Mouse (Mus musculus): ENCODE results near the gene Gm29106. TPM values are rescaled to one million over a fixed set of nuclear protein-coding genes. Genes with fewer than 3 reads are reported as not detected.
"Not testable (repeated sequence)": the region's sequence is repeated elsewhere in the genome, so short reads cannot be mapped to it uniquely, and the experiment has no call there.

Gm29106 gene
- not detected for total RNA-seq (2021)
- long read RNA-seq, experiment 1: 0 reads
- long read RNA-seq, experiment 2: 0 reads

- not testable (repeated sequence) for DNase-seq (ENCODE audit: low spot score in 2 of 2)
Measured at GRCm38 (mm10) chr1:118176242-118176641, at the start of gene Gm29106. Gm29106 (plus strand) TSS chr1:118176542.

DNA sequence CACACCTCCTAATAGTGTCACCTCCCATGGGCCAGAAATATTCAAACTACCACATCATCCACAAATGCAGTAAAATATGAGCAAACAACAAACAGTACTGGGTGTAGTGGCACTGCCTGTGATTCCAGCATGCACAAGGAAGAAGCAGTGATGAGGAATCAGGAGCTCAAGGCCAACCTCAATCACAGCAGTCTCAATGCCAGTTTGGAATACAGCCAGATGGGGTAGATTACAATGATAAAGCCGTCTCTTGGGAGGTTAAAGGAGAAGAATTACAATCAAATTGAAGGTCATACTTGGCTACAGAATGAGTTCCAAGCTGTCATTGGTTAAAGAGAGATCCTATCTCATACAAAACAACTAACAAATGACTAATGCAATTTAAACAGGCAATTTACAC is 52.2 kb downstream of the Gm29106 start:
- DNase-seq (ENCODE audit: low spot score in 2 of 2): no peak

DNA sequence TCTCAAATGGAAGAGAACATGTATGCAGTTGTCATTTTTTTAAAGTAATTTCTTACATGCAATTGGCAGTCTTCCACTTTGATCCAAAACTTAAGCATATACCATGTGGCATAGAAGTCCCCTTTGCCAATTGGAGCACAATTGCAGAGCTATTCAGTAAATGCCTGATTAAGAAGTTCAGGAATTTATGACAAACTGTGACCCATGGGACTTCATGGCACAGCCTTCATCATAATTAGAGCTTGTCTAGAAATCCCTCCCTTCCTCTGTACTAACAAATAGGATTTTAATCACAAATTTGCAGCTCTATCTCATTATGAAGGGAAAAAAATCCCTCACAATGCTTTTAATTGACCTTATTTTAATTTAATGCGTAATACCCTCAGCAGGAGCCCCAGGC is 59.7 kb downstream of the Gm29106 start:
- DNase-seq (ENCODE audit: low spot score in 2 of 2): no peak

Other genes with a start within 250 kb of the Gm29106 start
- gene Gm28168, start 248.5 kb upstream of the Gm29106 start, total RNA-seq (2021): not detected
- not detected for gene Gm7145, start 210.6 kb upstream of the Gm29106 start, total RNA-seq (2021)
- 100 to 1,000 TPM; 103 to 106 TPM for gene Tsn, start 135.2 kb downstream of the Gm29106 start, total RNA-seq (2021)
- gene Nifk, start 145.3 kb downstream of the Gm29106 start, total RNA-seq (2021): 10 to 100 TPM; 19.8 to 21.3 TPM
- 100 to 1,000 TPM; 106 to 109 TPM for gene Clasp1, start 212.5 kb downstream of the Gm29106 start, total RNA-seq (2021)

Measured in left cerebral cortex, adult 18-20 months (tissue).